Mouse (Mus musculus): ENCODE measurements around the gene Ajuba.

Gene Ajuba

GRCm38 (mm10) chr14:54592319-54592934 lies 15.1 kb upstream of the Ajuba start:
- DNase-seq (ENCODE audit: extremely low read depth, low read depth, low spot score): no peak

DNA sequence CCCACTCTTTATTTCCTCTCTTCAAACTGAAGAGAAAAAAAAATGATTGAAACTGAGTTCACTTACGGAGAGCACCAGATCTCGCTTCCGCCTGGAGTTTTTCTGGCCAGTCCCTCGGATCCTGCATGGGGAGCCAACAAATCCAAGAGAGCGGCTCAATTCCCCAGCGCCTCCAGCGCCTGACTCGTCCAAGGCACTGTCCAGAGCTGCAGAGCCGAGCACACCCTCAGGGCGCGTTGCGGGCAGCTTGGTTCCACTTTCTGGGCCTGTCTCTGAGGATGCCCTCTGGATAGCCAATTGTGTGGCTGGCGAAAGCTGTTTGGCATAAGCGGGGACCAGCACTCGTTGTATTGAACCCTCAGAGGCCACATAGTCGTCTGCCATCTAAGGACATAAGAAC lies 13.7 kb upstream of the Ajuba start:
- no peak for DNase-seq (ENCODE audit: extremely low read depth, low read depth, low spot score)

DNA sequence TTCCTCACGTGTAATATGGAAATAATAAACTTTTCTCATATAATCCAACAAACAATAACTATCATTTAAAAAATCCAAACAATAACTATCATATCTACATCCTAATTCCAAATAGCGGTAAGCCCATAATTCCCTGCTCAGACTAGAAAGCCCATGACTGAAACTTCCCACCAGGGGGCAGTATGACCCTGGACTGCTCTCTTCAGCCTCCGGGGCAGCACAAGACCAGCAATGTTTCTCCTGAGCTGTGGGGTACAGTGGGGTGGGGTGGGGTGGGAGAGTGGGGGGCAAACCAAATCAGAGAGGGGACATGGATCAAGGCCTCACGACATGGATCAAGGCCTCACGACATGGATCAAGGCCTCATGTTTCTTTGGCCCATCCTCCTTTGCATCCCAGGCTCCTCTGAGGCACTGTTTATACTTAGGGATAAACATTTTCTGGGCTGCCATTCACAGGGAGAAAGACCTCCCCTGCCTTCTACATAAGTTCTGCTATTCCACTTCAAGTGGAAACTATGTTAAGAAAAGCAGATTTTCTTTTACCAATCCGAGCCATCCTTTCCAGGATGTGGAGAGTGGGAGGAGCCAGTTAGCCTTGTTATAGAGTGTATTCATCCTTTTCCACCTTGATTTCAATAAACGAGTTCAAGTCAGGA lies 6.5 kb upstream of the Ajuba start:
- no peak for DNase-seq (ENCODE audit: extremely low read depth, low read depth, low spot score)

DNA sequence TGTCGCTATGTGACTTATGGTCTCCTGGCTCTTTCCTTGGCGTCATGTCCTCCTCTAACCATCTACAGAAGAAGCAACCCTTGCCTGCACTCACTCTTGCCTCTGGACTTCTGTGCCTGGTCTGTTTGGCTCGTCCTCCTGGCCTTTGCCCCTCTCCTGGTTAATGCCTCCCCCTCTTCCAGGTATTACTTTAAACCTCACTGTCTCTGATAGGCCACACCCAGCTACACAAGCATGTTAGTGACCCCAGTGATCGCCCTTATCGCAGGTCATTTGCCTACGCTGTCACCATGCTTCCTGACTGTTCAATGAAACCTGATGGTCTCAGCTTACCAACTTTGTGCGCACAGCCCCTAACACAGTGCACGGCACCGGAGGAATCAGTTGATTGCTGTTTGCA lies 5.2 kb upstream of the Ajuba start:
- no peak for DNase-seq (ENCODE audit: extremely low read depth, low read depth, low spot score)

GRCm38 (mm10) chr14:54579638-54580037 lies 2.3 kb upstream of the Ajuba start:
- DNase-seq (ENCODE audit: extremely low read depth, low read depth, low spot score): no peak

DNA sequence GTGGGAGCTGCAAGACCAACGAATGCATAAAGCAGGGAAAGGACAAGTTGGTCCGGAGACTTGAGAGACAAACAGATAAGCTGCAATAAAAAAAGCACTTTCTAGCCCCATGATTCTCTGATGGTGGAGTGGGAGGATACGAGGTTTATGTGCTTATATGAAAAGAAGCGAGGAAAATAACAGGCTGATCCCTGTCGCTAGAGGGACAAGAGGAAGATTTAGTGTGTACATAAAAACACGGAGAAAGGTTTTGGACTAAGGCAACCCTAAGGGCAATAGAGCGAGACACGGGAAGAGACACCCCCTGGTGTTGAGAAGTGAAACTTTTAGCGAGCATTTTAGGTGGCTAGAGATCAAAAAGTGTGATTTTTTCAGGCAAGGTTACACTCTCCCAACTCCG lies 705 bp upstream of the Ajuba start:
- no peak for DNase-seq (ENCODE audit: extremely low read depth, low read depth, low spot score)

DNA sequence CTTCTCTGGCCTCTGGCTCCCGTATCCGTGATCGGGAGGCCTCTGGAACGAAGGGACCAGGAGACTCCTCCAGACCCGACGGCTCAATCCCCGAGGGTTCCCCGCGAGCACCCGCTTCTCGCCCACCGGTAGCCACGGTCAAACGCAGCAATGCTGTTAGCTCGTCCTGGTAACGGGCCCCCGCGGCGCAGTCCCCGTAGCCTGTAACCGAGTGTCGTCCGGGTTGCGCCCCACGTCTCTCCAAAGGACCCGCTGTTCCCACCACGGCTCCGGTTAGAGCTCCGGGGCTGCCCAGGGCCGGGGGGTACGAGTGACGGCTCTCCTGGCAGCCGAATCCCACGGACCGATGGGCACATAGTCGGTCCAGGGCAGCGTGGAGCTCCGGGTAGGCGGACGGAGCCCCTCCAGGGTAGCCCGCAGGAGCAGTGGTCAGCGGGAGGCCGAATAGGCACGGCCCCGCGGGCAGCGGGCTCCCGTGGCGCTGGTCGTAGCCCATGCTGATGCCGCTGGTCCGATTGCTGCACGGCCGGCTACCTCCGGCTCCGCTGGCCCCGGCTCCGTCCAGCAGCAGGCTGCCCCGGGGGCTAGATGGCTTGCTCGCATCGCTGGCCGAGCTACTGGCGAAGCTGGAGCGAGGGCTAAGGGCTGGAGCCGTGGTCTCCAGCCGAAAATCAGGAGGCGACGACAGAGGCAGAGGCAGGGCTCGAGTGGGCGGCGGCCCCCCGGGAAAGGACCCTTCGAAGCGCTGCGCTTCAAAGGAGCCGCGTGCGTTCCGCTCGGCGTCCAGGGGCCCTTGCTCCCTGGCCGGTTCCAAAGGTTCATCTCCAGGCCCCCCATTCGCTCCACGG lies 893 bp downstream of the Ajuba start:
- no peak for DNase-seq (ENCODE audit: extremely low read depth, low read depth, low spot score)

DNA sequence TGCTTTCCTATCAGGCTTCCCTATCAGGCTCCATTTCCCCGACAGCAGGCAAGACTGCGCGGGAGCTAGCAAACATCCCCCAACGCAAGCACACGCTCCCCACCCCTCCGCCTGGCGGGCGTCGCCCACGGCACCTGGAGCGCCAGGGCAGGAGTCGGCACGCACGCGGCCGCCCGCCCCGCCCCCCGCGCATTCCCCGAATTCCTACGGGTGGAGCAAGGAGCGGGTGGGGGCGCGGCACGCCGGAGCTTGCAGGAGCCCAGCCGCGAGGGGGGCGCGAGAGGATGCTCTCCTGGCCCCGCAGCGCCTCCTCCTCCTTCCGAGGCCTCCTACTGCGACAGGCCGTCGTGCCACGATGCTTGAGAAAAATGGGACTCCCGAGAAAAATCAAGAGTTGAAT lies 1.7 kb downstream of the Ajuba start:
- DNase-seq (ENCODE audit: extremely low read depth, low read depth, low spot score): no peak

GRCm38 (mm10) chr14:54575031-54575430 lies 2.3 kb downstream of the Ajuba start:
- DNase-seq (ENCODE audit: extremely low read depth, low read depth, low spot score): no peak

GRCm38 (mm10) chr14:54574253-54574652 lies 3.1 kb downstream of the Ajuba start:
- DNase-seq (ENCODE audit: extremely low read depth, low read depth, low spot score): peak; percentile 51

DNA sequence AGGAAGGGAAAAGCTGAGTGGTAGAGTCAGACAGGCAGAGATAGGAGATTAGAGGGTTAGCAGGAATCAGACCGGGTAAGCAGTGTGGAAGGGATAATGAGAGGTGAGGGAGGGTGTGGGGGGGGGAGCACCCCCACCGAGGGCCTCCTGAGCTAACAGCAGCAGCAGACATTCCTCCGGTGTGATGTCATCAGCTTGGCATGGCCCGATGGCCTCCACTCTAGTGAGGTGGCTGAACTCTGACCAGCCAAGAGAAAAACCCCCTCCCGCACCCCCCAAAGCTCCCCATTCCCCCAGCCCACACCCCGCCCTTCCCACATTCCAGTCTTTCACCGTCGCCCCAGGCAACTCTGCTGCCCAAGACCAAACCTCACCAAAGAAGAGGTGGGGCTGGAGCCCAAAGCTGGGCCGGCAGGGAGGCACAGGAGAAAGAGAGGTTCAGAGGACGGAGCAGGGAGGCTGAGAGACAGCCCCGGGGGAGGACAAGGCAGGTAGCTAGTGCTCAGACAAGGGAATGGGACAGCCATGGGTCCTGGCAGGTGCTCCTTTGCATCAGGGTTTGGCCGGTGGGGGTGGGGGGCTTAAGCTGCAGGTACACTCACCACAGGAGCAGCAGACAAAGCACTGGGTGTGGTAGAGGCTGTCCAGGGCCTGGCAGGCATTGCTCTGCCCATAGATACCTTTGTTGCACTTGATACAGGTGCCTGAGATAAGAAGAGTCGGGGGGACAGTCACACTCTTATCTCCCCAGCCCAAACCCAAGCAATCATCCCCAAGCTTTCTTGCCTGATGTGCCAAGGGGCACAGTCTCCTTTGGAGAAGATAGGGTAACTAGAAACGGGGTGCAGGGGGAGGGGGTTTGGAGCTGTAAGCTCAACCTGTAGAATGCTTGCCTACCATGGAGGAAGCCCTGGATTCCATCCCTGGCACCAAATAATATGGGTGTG lies 4.3 kb downstream of the Ajuba start:
- no peak for DNase-seq (ENCODE audit: extremely low read depth, low read depth, low spot score)

GRCm38 (mm10) chr14:54572122-54572521 lies 5.2 kb downstream of the Ajuba start:
- peak; percentile 34 for DNase-seq (ENCODE audit: extremely low read depth, low read depth, low spot score)

DNA sequence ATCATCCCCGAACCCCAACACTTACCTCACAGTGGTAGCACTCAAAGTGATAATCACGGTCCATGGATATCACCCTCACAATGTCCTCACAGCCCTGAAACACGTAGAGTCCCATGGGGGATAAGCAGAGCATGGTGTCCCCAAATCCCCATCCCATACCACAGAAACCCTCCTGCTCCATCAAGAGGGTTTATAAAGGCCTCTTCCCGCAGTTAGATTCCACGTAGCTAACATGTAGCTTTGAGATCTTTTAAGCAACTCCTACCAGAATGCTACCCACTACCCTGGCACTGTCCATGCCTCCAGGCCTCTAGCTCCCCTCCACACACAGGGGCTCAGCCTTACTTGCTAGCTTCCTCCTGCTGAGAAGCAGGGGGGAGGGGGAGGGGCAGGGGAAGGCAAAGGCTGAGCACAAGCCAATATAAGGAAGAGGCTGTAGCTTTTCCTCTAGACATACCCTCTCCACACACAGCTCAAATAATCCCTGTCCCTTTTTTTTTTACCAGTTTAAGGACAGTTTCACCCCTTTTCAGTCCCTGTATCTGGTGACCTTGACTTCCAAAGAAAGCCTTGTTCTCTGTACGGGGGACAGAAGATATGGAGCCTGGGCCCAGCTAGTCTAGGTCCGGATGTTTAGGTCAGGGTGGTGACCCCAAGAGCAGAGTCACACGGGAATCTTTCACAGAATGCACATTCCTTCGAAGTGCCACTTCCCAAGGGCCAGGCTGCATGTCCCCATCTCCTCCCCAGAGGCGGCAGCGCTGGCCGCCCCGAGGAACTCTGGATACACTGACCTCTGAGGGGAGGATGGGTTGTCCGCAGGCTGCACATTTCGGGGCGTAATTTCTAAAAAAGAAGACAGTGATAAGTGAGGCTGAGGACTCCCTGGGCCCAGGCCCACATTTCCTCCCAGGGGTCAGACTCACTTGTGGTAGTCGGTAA lies 7.6 kb downstream of the Ajuba start:
- DNase-seq (ENCODE audit: extremely low read depth, low read depth, low spot score): no peak

DNA sequence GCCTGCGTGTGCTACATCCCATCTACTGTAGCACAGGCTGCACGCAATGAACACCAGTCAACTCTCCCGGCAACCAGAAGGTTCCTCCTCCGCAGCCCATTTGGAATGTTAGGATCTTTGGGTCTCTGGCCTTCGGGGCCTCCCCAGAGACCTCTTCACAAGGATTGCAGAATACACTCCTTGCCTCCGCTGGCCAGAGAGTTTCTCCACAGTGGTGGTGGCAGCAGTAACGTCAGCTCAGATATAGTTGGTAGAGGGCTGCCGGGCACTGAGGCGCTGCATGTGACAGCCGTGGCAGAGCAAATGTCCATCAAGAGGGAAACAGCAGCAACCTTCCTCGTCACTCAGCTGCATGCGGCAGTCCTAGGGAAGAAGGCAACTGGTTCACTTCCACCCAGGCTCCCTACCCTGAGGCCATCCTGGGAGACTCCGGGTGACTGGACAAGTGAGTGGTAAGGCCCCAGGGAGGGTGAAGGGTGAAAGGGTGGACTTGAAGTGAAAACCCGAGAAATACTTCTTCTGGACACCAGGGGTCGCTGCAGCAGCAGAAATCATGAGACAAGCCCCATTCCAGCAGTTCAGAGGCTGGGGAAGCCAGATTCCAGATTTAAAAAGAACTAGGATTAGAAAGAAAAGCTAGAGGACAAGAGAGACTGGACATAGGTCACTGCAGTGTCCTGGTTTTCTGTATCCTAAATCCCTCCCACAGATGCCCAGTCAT lies 8.5 kb downstream of the Ajuba start:
- DNase-seq (ENCODE audit: extremely low read depth, low read depth, low spot score): no peak

DNA sequence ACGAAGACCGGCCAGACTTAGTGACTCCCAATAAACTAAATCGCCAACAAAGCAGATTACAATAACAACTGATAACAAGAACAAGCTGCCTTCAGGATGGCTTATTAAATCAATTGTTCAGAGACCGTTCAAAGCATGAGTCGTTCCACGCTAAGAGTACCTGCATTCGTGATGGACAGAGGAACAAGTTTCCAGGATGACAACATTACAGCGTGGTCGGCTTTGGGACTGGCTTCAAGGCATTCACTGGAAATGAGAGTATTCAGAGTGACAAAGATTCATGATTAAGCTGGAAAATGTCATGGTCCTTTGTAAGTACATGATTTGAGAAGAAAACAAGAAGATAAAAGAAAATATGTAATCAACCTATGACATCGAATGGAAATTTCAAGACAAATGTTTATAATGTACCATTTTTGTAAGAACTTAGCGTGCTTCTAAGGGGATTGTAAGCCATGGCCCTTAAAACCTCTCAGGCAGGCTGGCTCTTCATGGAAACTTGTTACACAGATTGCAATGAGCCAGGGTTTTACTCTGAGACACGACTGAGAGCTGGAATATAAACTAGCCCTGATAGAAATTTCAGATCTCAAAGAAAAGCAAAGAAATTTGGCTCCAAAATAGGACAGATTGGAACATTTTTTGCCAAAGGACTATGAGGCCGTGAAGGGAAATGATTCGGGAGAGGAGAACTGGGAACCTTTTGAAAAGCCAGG lies 16.7 kb downstream of the Ajuba start:
- no peak for DNase-seq (ENCODE audit: extremely low read depth, low read depth, low spot score)

DNA sequence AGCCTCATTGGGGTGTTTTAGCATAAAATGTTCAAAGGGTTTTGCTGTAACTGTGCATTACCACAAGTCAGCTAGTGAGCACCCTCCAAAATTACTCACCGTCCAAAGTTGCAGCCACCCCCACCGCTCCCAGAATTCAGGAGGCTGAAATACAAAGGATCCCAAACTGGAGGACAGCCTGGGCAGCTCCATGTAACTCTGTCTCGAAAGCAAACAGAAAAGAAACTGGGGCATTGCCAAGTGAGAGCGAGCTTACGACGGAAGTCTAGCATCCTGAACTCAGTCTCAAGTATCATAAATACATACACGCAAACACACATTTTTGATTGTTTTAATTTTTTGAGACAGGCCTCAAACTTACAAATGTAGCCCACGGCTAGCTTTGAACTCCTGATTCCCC lies 20.0 kb downstream of the Ajuba start:
- no peak for DNase-seq (ENCODE audit: extremely low read depth, low read depth, low spot score)

DNA sequence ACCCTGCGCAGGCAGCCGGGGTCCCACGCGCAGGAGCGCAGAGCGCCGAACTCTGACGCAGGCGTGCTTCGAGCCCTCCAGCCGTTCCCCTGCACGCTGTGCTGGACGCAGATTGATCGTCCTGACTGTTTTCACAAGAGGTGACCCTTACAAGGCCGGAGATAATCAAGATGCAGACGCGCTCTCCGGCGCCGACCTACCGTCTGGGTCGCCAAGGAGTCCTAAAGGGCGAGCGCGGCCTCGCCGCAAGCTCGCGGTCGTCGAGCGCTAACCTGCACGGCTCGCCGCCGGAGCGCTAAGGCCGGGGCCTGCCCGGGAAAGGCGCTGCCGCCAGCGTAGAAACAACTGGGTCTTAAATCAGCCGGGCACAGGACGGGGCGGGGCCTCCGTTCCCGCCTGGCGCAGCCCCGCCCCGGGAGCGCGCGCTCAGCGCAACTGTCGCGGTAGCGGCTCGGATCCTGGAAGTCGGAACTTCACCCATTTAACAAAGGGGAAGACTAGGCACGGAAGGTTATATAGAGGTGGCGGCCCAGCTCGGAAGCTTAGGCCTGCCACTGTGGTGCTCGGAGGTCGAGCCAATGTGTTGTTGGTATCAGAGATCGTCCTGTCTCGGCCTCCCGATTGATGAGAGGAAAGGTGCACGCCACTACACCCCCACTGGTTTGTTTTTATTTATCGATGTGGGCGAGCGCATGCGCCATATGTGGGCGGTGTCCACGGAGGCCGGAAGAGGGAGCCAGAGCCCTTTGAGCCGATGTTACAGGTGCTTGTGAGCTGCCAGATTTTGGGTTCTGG lies 23.2 kb downstream of the Ajuba start, which contains the start of gene Haus4:
TSS of gene Haus4 (minus strand) at position 642 of the 795 bp plus-strand sequence.
- peak; percentile 14 for DNase-seq (ENCODE audit: extremely low read depth, low read depth, low spot score)
